Mouse (Mus musculus): Measurements from ENCODE around the gene Fam166b.

- no peak for TF ChIP-seq CTCF (IDR thresholded peaks at IDR 0.05; ENCODE audit: control insufficient read depth, insufficient read depth, low read length)
- TF ChIP-seq POLR2A (IDR thresholded peaks at IDR 0.05; ENCODE audit: borderline replicate concordance, control insufficient read depth, low read depth, low read length): no peak
These were observed 21.6 kb downstream of the Fam166b start for GRCm38 (mm10) chr4:43407071-43407920.

Measured in bone marrow, adult 2 months (tissue).